Mouse (Mus musculus) left cerebral cortex, postnatal 25 days (tissue): Measurements from ENCODE around the gene Gm20671. TPM values are rescaled to one million over a fixed set of nuclear protein-coding genes. Genes with fewer than 3 reads are reported as not detected.
"Not testable (repeated sequence)": the region's sequence is repeated elsewhere in the genome, so short reads cannot be mapped to it uniquely, and the experiment has no call there.

ENCODE experiments used
- DNase-seq, 2 experiments: peaks; one replicate each; pipeline ENCODE4 v3.0.0; 2022; ENCODE audit warnings: low spot score in 2 of 2, mixed read lengths in 1 of 2
- intact Hi-C: fragments of 180-260 bp; cut with DNase I; formaldehyde crosslinking; loops from one replicate; pipeline ENCODE4 v1.15.1; 2025
- total RNA-seq, 2 experiments: library from RNA; stranded (reverse); gene quantifications; 2 replicates each; pipeline ENCODE4 v1.2.3; 2021

Gm20671 gene
- total RNA-seq, 2 experiments from 2014 or later = not detected

- intact Hi-C loops = loop anchor here (2.0 to 10.0 kb wide), 3 partner anchors 31 to 289 kb away; no protein-coding TSS in a partner anchor
- DNase-seq = peak; percentile 45 to 79
Measured at GRCm38 (mm10) chr5:32745705-32746655, 80.9 kb downstream of the Gm20671 start.

DNA sequence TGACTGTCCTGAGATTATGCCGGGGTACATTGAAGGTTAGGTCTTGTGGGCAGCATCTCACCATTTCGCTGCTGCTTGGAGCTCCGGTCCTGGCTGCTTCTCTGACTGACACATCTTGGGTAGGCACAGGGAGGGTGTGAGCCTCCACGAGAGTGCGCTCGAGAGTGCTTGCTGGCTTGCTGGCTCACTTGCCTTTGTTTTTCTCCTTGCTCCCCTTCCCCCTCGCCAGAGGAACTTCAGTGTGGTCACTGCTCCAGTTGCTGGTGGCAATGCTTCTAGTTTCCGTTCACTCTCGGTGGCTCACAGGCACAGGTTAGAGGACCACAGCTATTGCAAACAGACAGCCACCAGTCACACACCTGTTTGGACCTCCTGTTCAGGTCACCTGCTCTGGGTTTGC, 84.8 kb downstream of the Gm20671 start:
- DNase-seq = peak; percentile 85 to 93
- intact Hi-C loops = loop anchor here (1.0 to 10.0 kb wide), 2 partner anchors 43 to 293 kb away; partner anchors contain the start of gene Pisd

DNA sequence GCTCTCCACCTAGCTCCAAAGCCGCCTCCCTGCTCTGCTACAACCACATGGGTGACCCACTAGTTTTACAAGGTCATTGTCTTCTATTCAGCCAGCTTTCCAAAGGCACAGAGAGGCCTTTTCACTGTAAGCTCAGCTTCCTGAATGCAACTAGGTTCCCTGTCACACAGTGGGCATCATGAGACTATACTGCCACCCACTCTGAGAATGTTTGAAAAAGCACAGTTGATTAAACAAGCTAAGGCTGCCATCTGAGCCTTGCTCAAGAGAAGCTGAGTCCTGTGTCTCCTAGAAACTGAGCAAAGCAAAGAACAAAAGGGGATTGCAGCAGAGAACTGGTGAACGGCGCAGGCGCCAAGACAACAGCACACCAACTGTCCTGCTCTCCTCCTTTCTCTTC, 85.5 kb downstream of the Gm20671 start:
- peak; percentile 79 to 89 for DNase-seq

GRCm38 (mm10) chr5:32740850-32741249, 86.1 kb downstream of the Gm20671 start:
- intact Hi-C loops = loop anchor here (1.0 to 10.0 kb wide), 2 partner anchors 27 to 294 kb away; no protein-coding TSS in a partner anchor
- peak; percentile 38 to 48 for DNase-seq

More for the DNA sequence above, 85.5 kb downstream of the Gm20671 start:
- intact Hi-C loops = loop anchor here (1.0 to 10.0 kb wide), 2 partner anchors 27 to 293 kb away; no protein-coding TSS in a partner anchor

- no peak for DNase-seq
- intact Hi-C loops = loop anchor here (10.0 kb wide), 1 partner anchor 295 kb away; no protein-coding TSS in a partner anchor
Measured at GRCm38 (mm10) chr5:32740138-32740537, 86.8 kb downstream of the Gm20671 start.

DNA sequence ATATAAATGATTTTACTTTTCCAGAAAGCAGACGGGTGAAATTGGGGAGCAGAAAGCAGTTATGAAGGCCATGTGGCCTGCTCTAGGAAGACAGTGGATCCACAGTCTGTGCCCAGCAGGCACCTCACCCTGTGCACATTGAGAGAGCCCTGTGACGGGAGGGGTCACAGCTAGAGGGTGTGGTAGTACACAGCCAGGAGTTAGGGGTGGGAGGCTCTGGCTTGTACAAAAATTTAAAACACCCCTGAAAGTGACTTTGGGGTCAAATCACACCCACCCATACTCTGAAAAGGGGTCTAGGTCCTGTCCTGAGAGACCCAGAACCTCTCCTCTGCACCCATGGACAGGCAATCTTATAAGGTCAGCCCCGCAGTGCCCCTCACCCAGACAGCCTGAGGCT, 90.1 kb downstream of the Gm20671 start:
- intact Hi-C loops, DNase-seq: not testable (repeated sequence)

- intact Hi-C loops = no loop called here
Measured at GRCm38 (mm10) chr5:32735779-32736178, 91.1 kb downstream of the Gm20671 start.

DNA sequence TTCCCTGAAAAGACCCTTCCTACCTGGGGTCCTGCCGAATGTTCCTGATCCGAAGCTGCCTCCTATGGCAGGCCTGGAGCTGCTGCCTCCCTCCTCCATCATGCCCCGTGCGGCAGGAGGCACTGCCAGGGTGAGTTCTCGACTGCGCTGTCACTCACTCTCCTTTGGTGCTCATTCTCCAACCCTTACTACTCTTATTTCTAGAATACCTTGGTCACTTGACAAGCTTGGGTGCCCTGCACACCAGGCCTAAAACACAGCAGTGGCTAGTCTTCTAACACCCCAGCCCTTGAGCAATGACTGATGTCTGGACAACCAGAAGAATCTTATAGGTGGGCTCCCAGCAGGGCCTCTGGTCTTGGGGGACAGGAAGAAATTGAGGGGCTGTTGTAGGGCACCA, 93.0 kb downstream of the Gm20671 start:
- DNase-seq, intact Hi-C loops: not testable (repeated sequence)

More at GRCm38 (mm10) chr5:32735779-32736178, 91.1 kb downstream of the Gm20671 start:
- no peak for DNase-seq

- intact Hi-C loops = no loop called here
- no peak for DNase-seq
Measured at GRCm38 (mm10) chr5:32728851-32729250, 98.1 kb downstream of the Gm20671 start.

- intact Hi-C loops = no loop called here
- DNase-seq = no peak
Measured at GRCm38 (mm10) chr5:32728300-32728699, 98.6 kb downstream of the Gm20671 start.

GRCm38 (mm10) chr5:32725397-32725796, 101.5 kb downstream of the Gm20671 start:
- intact Hi-C loops, DNase-seq: not testable (repeated sequence)

DNA sequence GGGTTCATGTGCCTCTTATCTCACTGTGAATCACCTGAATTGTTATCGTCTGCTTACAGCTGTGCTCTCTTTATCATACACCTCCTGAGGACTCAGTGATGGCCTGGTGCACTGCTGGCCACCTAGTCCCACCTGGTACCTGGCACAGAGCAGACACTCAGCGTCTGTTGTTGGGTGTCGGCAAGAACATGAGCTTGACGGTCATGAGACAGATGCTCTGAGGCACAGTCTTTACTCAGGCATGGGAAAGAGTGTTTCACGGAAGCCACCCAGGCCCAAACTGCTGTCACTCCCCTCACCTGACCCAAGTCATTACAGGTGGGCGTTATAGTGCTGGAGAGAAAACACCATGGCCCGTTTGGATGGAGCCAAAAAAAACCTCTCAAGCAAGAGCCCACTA, 102.9 kb downstream of the Gm20671 start:
- intact Hi-C loops = no loop called here
- no peak for DNase-seq

GRCm38 (mm10) chr5:32722711-32723110, 104.2 kb downstream of the Gm20671 start:
- intact Hi-C loops, DNase-seq: not testable (repeated sequence)

DNA sequence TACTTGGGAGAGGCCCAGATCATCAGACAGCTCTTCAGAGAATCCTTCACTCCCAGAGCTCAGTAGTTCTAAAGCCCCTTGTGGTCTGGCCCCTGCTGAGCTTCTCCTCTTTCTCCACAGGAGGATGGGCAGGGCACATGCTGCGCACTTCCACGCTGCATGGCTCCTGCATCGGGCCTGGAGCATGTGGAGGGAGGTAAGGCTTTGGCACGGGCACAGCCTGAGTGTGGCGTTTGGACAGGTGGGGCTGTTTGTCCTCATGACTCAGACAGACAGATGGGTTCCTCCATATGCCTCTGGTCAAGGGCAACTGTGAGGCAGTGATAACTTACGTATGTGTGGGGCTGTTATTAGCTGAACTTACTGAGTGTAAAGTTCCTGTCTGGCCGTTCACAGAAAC, 104.6 kb downstream of the Gm20671 start:
- intact Hi-C loops = no loop called here
- DNase-seq = no peak

GRCm38 (mm10) chr5:32721316-32721715, 105.6 kb downstream of the Gm20671 start:
- intact Hi-C loops = no loop called here
- DNase-seq = peak in 1 of 2 experiments; percentile 67

DNA sequence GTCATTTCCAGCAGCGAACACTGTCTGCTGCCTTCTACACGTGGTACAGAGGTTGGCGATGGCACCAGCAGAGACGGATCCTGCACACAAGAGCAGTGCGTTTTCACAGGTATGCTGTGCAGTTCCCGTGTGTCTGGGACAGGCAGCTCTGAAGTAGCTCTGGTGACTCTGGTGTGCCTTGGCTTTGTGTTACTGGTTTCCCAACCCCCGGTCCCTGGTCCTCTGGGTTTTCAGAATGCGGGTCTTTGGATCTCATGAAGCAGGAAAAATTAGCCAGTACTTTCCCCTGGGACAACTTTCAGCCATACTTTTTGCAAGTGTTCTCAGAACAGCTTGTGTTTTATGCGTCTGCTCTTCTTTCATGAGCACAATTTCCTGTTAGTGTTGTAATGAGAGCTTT, 106.5 kb downstream of the Gm20671 start:
- DNase-seq = no peak
- intact Hi-C loops = no loop called here

DNA sequence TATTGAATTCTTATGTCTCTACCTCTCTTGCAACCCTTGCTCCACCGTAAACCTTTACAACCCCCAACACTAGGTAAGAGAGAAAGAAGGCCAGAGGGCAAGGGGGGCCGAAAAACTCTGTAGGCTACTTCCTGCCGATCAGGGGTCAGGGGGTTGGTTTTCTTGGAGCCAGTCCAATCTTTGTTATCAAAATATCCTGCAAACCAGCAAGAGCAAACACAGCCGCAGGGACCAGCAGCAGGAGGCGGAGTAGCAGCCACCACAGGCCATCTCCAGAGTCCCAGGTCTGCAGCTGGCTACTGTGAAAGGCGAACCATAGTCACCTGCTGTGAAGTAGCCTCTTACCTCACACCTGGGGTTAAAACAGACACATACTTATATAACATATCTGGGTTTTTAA, 108.0 kb downstream of the Gm20671 start:
- intact Hi-C loops = no loop called here

DNA sequence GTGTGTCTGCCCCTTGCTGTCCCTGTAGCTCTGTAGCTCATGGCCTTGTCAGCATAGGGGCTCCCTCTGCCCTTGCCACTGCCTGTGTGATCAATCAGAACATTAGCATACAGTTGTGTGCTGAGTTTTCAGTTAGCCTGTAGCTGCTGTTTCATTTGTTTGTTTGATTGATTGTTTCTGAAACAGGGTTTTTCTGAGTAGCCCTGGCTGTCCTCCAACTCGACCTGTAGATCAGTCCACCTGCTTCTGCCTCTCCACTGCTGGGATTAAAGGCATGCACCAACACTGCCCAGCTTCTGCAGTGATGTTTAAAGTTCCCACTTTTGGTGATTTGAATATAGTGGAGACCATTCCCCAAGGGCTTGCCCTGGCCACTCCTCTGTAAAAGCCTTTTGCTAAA, 109.2 kb downstream of the Gm20671 start:
- DNase-seq = no peak
- intact Hi-C loops = no loop called here

More for the DNA sequence above, 108.0 kb downstream of the Gm20671 start:
- no peak for DNase-seq

GRCm38 (mm10) chr5:32713703-32714467, 113.0 kb downstream of the Gm20671 start:
- intact Hi-C loops = loop anchor here (1.0 to 2.0 kb wide), 3 partner anchors 27 to 141 kb away; partner anchors contain the start of gene Prr14l
- peak; percentile 88 to 97 for DNase-seq
